Mouse (Mus musculus): Measurements from ENCODE around the gene Gm44965.

The Gm44965 gene

GRCm38 (mm10) chr6:48665471-48665870 lies 71.7 kb downstream of the Gm44965 start:
- 96% methylated on average over 9 of the region's 9 CpGs for WGBS

GRCm38 (mm10) chr6:48666159-48666586 lies 72.4 kb downstream of the Gm44965 start:
- 66% methylated on average over 7 of the region's 7 CpGs for WGBS

Data from cerebral cortex, adult 2 months (tissue).